Mouse (Mus musculus) duodenum, adult 2 months (tissue): ENCODE data around the gene Btbd35f1. TPM values are rescaled to one million over a fixed set of nuclear protein-coding genes. Genes with fewer than 3 reads are reported as not detected.

Experiments used
- polyA plus RNA-seq: library from polyadenylated mRNA; depleted of rRNA; stranded (reverse); fragments of >200 nt; gene quantifications from 2 replicates; pipeline ENCODE4 v1.2.3, GENCODE M21; 2012; ENCODE audit warnings: low replicate concordance; rRNA removed

The Btbd35f1 gene
- polyA plus RNA-seq = not detected in 2 replicates

DNA sequence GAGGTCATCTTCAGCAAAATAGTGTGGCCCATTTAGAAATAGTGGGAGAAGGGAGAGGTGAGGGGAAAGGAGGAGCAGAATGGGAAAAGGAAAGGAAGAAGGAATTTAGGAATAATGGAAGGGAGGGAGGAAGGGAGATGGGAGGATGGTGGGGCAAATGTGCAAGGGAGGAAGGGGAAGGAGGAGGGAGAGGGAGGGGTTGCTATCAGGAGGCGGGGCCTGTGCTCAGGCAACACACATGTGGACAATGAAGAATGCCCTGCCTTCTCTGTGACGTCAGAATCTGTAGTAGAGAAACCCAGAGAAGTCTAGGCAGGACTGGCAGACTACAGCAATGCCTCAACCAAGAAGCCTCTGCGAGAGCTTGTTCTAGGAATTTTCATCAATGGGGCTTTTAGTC, at the start of gene Btbd35f1:
Gene Btbd35f1 (plus strand): TSS at position 301 of the 400 bp plus-strand sequence.

Other genes starting within 250 kb of the Btbd35f1 start
- not detected in 2 replicates for gene Gm5926, start 90.7 kb downstream of the Btbd35f1 start, polyA plus RNA-seq
- not detected in 2 replicates for gene Btbd35f21, start 166.1 kb downstream of the Btbd35f1 start, polyA plus RNA-seq